Mouse (Mus musculus) thymus, adult 18-20 months (tissue): ENCODE results near the gene Fbxw4.

Source experiments
- DNase-seq, 2 experiments: peaks; one replicate each; pipeline ENCODE4 v3.0.0; 2022; ENCODE audit warnings: mixed read lengths in 2 of 2

Fbxw4 gene

DNA sequence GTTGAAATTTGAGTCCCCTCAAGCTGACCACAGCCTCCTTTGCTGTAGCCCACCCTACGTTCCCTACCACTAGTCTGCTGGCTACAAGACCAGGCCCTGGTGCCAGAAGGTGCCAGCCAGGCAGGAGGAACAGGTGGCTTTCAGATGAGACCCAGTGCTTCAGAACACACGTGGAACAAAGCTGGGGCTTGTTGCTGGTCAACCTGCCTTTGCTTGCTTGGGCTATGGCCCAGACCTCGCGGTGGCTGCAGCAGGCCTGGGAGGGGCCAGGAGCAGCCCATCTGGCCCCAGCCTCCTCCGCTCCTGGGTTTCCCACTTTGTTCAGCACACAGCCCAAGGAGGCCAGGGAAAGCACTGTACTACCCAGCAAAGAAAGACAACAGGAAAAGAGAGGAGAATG is 49.3 kb downstream of the Fbxw4 start:
- no peak for DNase-seq

DNA sequence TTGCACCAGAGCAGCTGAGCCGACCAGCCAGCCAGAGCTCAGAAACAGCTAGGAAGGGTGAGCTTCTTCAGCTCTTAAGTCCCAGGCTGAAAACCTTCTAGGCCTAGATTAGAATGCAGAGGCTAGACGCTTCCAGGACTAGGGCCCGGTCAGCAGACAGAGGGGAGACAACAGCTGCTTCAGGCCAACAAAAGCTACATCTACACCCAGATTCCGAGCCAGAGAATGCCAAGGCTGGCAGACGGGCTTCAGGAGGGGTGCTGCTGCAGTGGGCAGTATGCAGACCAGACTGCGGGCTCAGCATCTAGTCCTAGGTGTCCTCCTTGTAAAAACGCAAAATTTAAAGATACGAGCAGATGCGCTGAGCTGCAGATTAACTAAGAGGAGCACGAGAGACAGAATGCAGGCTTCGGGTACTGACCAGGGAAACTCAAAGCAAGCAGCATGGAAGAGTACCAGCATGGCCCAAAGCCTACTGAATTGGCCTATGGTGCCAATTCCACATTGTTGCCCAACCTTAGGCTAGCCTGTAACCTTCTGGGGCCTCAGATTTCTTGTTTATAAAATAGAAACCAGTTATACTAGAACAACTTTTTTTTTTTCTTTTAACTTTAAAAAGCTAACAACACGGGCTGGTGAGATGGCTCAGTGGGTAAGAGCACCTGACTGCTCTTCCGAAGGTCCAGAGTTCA is 51.3 kb downstream of the Fbxw4 start:
- DNase-seq = no peak

DNA sequence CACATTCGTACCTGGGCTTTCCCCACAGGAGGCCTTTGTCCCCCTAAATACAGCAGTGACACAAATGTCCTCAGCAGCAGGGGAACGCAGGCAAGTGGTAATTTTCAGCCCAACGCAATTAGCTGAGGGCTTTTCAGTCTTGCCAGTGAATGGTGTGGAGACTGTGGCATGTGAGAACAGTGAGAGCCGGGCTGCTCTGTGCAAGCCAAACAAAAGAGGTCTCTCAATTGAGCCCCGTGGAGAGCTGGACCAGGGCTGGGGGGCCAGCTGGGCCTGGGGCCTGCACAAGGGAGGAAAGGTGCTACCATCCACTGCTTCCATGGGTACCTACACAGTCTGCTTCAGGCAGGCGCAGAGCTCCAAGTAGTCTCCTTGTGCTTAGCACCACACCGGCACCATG is 52.6 kb downstream of the Fbxw4 start:
- DNase-seq = no peak

DNA sequence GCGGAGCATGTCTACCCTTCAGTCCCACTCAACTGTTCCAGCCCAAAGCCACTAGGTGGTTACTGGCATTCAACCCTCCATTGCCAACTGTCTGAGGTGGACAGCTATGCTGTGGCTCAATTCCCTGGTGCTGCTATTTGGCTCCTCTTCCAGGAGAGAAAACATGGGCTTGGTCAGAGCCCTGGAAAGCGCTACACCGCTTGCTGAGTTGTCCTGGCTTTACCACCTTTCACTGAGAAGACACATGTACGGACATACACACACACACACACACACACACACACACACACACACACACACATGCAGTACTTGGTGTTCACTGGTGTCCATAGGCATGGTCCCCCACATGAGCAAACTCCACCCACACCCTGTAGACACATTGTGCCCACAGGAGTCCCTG is 53.4 kb downstream of the Fbxw4 start:
- no peak for DNase-seq

DNA sequence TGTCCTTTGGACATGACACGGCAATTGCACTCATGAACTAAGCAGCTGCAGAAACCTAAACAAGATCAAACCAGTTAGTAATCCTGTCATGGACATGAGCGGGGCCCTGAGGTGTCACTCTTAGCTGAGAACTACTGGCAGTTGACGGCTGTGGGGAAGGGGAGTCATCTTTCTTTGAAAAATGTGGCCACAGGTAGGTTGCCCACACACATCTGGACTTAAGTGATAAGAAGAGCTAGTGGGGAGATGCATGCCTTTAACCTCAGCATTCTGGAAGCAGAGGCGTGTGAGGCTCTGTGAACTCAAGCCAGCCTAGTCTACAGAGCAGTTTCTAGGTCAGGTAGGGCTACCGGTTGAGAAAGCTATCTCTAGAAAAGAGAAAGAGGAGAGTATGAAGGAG is 57.5 kb downstream of the Fbxw4 start:
- DNase-seq = no peak

DNA sequence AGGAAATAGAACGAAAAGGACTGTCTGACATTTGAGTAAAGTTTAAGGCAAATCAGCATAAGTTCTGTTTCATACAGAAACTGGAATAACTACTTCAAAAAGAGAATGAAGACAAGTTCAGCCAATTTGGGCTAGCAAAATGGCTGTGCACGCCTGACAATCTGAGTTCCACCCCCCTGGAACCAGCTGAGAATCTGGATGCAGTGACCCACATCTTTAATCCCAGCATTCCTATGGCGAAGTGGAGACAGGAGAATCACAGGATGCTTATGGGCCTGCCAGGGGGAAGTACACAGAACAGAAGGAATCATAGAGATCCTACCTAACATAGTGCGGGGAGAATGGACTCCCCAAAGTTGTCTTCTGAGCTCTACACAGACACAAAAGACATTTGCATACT is 63.0 kb downstream of the Fbxw4 start:
- DNase-seq = no peak

DNA sequence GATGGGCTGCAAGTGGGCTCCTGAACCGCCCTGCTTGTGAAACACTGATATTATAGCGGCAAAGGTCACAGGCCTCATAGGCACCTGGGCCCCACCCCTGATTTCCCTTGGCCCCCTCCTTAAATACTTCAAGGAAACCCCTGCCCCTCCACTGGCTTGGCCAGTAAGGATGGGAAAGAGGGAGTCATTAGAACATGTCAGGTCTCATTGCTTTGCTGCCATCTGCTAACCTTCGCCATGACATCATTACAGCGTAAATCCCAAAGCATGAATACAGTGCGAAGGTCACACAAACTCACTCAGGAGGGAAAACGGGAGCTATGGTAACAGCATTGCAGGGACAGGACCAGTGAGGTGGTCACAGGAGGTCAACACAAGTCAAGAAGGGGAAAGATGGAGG is 63.7 kb downstream of the Fbxw4 start:
- no peak for DNase-seq

DNA sequence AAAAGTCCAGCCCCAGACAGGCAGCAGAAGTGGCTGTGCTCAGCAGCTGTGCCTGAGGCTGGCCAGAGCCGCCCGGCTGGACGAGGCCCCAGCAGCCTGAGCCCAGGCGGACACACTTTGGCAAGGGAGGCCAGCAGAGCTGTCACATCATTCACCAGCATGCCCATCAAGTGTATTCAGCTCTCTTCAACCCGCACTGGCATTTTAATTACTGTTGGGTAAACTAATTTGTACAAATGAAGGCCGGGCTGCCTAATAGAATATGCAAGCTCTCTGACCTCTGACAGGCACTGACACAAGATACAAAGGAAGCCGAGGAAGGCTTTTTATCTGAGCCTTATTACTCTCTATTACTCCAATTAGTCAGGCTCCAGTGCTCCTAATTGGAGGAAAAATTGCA is 64.1 kb downstream of the Fbxw4 start:
- DNase-seq = no peak

DNA sequence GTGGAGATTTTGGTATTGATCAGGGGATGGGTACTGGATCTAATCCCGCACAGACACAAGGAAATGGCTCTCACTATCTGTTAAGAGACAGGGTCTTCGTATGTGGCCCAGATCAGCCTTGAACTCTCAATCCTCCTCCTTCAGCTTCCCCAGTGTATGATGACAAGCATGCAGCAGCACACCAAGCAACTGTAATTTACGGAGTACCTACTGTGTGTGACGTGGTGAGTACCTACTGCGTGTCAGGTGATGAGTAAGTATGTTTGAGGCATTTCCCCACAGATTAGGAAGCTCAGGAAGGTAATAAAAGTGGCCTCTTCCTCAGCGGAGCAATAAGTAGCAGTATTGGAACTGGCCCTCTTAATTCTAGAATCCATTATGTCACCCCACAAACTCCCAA is 64.6 kb downstream of the Fbxw4 start:
- no peak for DNase-seq

DNA sequence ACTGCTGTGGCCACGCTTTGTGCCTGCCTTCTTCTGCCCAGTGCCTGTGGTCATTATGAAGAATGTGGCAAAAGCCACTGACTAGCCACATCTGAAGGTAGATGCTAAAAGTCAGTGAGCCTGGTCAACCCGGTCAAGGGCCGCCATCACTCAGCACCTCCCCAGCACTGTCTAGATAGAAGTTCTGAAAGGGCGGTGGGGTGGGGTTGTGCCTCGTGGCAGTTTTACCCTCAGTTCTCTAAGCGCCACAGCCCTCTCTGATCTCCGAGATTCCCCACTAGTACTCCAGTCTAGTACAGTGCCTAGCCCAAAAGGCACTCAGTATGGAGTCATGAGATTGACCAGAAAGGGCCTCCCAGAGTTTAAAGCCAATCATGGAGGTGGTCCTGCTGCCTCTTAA is 66.0 kb downstream of the Fbxw4 start:
- no peak for DNase-seq

DNA sequence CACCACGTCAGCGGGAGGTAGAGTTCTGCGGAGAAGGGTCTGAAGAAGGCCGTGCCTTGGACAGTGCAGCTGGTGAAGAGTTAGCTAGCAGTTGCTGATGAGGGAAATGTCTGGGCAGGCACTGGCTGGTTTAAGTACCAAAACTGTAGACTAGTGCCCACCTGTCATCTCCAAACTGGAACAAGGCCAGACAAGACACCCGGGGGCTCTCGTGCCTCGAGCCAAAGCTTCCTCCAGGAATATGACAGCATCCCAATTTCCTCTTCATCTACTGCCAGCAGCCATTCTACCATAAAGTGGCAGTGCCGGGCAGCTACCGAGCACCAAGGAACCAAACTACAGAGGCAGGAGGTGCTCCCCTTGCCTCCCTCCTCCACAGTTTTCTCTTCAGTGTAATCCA is 67.2 kb downstream of the Fbxw4 start:
- no peak for DNase-seq

DNA sequence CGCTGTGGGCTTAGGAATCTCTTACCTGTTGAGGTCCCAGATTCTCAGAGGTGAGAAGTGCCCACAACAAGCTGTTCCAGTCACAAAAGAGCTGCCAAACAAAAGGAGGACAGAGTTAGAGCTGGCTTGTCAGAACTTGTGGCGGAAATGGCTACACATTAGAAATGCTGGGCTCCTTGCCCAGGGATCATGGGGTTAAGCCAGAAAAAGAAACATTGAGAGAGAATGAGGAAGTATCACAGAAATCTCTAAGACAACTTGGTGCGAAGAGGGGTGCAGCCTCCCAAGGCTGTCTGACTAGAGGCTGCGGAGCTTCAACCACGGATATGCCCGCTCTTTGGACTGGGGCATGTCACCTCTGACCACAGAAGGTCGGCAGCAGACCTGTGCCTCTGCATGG is 68.4 kb downstream of the Fbxw4 start:
- no peak for DNase-seq

DNA sequence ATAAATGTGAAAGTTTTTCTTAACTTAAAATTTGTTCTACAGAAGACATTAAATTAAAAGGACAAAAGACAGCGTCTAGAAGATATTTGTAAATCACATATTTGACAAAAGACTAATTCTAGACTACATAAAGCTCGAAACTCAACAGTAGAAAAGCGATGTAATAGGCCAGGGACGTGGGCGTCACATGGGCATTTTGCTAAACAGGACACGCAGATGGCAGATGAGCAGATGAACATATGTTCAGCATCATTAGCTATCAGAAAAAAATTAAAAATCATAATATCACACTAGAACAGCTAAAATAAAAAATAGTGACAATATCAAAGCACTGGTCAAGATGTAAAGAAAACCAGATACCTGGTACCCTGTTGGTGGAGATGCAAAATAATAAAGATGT is 70.4 kb downstream of the Fbxw4 start:
- no peak for DNase-seq

DNA sequence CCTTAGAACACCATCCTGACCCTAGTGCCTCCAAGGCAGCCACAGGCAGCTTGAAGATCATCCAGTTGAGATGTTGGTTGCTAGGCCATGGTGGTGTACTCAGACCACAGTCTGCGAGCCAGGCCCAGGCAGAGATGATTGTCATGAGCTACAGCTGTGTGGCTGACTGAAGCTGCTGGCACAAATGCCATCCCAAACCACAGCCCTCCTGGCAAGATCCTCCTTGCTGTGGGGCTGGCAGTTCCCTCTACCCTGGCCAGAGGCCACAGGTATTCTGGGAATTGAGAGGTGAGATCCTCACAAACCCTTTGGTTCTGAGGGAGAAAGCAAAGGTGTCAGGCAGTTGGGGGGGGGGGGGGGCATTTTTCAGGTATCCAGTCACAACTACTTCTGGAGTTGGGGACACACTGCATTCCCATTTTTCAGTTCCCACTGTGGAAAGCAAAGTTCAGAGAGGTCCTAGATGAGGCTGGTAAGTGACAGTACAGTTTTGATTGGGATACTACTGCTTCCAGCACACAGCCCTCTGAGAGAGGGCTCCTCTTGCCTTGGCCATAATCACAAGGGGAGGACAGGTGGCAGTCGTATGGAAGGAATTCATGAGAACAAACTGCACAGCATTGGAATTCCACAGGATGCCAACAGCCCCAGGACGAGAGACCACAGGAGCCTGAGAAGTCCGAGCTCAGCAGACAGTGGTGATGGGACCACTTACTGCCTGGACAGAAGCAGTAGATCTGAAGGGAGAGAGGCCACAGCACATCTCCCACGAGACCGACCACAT is 72.4 kb downstream of the Fbxw4 start:
- no peak for DNase-seq

DNA sequence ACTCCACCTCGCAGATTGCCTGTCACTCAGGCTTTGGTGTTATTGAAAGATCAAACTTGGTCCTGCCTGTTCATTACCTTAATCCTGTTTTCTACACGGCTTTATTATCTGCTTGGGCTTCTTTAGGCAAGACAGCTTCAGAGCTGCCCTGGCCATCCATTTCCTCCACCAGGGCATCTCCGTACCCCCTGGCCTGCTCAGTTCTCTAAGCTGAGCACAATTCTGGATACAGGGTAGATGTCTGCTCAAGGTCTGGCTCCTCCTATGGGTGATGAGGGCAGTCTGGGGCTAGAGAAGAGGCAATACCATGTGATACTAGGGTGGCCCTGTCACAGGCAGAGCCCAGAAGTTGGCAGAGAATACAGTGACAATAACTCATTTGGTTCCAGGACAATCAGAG is 73.3 kb downstream of the Fbxw4 start:
- DNase-seq = no peak

DNA sequence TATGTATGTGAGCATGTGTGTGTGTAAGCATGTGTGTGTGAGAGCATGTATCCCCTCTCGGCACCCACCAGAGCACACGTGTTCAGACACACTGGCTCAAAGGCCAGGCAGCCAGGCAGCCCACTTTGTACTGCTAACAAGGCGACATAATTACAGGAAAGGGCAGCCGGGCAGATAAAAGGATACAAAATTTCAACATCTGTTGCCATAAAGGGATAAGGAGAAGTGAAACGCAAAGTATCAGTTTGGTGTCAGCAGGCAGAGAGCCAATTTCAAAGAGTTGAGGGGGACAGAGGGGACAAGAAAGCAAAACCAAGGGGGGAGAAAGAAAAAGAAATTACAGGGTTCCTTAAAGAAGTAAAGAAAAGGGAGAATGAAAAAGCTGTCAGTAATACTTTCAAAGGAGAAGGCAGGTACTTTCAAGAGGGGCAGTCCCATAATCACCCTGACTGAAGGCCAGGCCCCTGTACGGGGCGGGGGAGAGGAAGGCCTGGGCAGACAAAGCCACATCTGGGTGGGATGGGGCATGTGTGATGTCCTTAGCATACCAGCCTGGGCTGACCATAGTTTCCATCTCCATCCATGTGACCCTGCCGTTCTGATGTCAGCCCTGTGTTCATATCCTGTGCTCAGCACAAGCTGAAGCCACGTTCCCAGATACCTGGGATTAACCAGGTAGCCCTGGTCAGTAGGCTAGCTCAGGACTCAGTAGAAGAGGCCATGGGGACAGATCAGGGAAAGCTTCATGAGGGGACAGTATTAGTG is 75.1 kb downstream of the Fbxw4 start:
- DNase-seq = no peak

DNA sequence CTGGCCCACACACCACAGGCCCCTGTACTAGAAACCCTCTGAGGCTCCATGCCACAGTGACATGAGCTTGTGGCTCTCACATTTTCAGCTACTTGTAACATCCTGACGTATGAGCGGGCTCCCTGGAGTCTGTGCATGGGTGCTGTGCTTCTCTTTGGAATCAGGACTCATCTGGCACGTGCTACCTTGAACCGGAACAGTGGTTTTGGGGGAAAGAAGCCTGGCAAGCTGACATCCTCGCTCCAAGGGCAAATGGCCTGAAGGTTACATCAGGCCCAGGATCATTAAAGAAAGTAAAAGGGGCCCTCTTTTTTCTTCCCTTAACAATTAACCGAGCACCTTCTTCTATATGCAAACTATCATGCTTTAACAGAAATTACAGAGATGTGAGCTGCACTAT is 77.0 kb downstream of the Fbxw4 start:
- DNase-seq = no peak

DNA sequence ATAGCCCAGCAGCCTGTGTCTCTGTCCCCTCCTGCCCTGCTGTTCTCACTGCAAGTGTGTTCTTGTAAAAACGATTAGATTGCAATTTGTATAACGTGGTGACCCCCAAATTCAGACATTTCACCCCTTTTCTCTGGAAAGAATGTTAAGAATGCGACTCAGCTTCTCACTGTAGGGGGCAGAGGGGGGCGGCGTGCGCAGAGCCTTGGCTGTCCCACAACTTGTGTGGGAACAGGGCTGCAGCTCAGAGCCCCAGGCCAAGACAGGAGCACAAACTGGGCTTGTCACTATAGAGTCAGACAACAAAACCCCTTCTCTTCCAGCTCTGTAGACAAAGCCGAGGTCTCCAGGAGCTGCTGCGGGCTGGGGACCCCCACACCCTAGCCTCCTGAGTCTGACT is 78.0 kb downstream of the Fbxw4 start:
- DNase-seq = no peak

DNA sequence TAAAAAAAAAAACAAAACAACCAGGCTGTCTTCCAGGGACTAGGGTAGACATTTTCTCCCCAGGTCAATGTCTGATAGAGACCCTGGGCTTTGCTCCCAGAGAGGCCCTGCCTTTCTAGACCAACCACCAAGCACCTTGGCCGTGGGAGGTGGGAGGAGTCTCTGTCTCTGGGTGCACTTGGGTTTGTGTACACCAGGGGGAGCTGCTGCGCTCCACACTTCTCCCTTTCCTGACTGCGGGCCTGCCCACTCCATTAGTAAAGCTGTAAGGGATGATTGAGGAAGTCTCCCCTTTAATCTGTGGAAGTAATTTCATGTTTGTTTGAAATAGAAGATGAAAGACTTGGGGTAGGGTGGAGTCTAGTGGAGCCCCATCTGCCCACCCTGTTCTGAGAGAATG is 78.9 kb downstream of the Fbxw4 start:
- no peak for DNase-seq

DNA sequence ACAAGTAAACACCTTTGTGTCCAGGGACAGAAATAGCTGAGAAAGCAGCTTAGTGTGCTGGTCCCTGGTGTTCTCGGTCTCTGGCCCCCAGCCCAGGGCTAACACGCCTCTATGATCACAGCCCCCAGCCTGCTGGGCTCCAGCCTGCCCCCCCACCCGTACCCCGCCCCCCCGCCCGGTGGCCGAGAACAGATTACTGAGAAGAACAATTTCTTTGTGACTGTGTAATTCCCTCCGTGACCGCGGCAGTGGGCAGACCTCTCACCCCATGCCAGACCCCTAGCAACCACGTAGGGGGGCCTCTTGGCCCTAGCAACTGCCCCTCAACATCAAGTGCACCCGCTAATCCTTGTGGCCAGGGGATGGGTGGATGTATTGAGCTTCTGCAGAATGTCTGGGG is 79.9 kb downstream of the Fbxw4 start:
- no peak for DNase-seq

DNA sequence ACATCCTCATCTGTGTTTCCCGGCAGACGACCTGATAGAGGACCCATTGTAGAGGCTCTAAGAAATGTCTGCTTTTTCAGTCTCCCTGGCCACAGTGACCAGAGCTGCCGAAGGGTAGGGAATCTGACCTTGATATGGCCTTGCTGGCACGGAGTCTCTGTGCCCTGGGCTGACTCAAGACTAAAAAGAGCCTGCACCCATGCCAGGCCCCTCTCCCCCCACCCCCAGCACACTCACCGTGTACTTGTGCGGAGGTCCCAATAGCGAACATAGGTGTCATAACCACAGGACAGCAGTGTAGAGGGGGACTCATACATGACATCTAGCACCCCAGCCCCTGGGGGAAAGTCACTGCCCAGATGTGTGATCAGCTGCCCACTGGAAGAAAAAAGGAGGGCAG is 80.7 kb downstream of the Fbxw4 start:
- DNase-seq = no peak

DNA sequence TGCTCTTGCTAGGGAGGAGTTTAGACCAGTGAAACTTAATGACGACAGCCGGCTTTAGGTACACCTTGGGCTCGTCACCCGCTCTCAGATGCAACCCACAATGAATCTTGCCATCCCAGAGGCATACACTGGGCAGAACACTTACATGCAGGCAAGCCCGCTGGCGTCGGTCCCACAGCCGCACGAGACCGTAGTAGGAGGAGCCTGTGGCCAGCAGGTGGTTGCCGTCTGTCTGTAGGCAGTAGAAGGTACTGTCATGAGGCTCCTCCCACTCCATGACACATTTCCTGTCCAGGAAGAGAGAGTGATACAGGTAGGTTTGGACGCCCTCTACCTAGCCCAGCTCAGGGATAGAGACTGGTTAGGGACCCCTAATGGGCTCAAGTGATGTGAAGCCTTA is 81.1 kb downstream of the Fbxw4 start:
- DNase-seq = no peak

DNA sequence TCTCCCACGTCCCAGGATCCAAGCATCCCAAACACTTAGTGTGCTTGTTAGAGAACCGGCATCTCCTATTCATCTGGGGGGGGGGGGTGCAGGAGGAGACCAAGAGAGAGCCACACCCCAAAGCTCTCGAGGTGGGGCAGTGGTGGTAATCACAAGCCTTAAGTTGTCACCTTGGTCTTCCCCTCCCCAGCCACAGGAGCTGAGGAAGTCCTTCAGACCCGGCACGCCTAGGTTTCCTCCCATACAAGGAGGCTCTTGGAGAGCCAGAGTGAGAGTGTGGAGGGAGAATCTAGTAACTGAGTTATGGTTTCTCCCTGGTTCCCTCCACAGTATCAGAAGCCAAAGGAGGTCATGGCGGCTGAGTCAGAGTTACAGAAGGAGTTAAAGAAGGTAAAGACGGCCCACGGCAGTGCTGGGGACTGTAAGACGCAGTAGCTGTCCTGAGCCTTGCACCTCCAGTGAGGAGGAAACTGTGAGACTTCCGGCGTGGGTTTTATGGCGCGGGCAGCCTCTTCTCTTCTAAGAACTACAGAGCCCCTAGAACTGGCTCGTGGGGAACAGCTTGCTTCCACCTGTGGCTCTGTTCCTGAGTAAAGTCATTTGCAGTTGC is 82.9 kb downstream of the Fbxw4 start:
- peak; percentile 57 to 72 for DNase-seq

DNA sequence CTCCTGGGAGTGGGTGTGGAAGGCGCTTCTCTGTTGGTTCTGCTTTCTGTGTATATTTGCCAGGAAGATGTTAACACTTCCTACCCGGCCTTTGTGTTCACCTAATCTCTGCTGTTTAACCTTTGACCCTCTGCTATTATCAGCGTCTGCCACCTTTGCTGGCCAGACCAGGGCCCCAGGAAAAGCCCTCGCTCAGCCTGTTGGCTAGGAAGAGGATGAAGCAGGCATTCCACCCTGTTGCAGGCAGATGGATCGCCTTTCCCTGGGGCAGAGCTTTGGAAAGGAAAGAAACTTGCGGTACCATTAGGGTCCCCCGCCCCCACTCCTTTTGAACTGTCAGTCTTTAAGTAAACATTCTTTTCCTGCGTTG is 84.5 kb downstream of the Fbxw4 start:
- no peak for DNase-seq
